Mouse (Mus musculus) bone marrow macrophage, adult 2 months (primary cell): Measurements from ENCODE around the gene Impdh1. TPM values are rescaled to one million over a fixed set of nuclear protein-coding genes. Genes with fewer than 3 reads are reported as not detected.

Experiments
- H3K27ac ChIP-seq: 2 replicates; pipeline ENCODE4 v1.5.1; 2012; ENCODE audit warnings: low read depth, low read length; ENCODE audit not compliant: insufficient read depth
- H3K4me1 ChIP-seq: 2 replicates; pipeline ENCODE4 v1.6.1; 2012; ENCODE audit warnings: low read length; ENCODE audit not compliant: control insufficient read depth, insufficient read depth
- H3K4me3 ChIP-seq: 2 replicates; pipeline ENCODE4 v1.5.1; 2012; ENCODE audit warnings: mild to moderate bottlenecking, low read length, moderate library complexity; ENCODE audit not compliant: insufficient read depth
- CTCF ChIP-seq: IDR thresholded peaks from 2 replicates; pipeline ENCODE4 v1.5.1; 2012; ENCODE audit warnings: low read depth, mild to moderate bottlenecking, low read length, moderate library complexity
- POLR2A ChIP-seq: IDR thresholded peaks from 2 replicates; pipeline ENCODE4 v1.6.1; 2012; ENCODE audit warnings: mild to moderate bottlenecking, low read depth, low read length, borderline replicate concordance
- polyA plus RNA-seq: library from polyadenylated mRNA; stranded (reverse); fragments of >200 nt; gene quantifications from 2 replicates; pipeline ENCODE4 v1.2.4, GENCODE M21; 2012; ENCODE audit not compliant: missing spikeins, insufficient read depth, insufficient read length

Gene Impdh1
- polyA plus RNA-seq, 1 experiment = 35.0 TPM

DNA sequence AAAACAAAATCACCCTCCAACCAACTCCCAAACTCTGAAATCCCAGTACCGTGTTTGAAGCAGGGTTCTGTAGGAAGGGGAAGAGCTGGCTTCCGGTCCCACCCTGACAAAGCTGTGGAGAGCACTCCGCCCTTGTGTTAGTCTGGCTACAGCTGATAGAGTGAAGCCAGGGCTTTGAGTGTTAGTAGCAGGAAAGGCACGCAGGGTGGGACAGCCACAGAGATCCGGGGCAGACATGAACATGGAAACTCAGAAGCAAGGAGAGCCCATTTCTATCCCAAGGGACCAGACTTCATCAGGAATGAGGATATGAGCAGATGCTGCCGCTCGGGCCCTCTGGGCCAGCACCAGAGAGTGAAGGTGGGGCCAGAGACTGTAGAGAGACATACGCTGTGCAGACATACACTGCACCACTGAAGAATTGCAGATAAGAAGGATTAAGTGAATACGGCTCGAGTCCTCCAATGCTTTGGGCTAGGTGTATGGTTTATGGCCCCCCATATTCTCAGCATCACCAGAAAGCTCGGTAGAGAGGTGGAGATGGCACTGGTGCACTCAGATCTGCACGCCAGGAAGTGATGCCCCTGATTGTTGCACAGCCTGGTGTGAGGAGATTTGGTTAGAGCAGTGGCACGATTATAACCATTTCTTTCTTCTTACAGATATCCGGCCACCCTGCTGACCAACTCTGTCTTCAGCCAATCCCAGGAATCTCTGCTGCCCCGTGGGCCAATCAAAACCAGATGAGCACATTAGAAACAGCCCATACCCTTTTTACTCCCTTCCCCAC lies 22.0 kb downstream of the Impdh1 start:
- H3K4me1 ChIP-seq = peaks cover 3% of the 10 kb centered on the region; the same call in 1 of the 2 replicates
- H3K27ac ChIP-seq = no peak overlapping the region
- no peak overlapping the region for H3K4me3 ChIP-seq
- no peak for TF ChIP-seq CTCF
- TF ChIP-seq POLR2A = no peak

DNA sequence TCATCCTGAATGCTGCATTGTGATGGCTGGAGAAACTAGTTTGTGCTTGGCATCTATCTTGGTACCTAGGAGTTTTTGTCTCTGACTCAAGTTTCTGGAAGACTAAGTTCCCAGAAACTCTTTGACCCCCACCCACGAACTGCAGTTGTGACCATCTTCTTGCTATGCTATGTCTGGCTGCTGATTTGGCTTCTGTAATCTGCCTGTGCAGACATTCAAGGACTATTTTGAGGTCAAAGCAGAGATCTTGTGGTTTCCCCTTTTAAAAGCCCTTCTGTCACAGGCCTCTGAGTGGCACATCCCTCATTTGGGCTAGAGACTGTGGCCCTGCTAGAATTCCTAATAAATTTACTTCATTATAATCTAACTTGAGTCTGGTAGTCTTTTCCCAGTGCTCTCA lies 28.2 kb downstream of the Impdh1 start:
- H3K4me1 ChIP-seq = no peaks in the 10 kb centered on the region
- TF ChIP-seq CTCF (no peak), POLR2A (no peak)
- H3K4me3 ChIP-seq = no peak overlapping the region
- H3K27ac ChIP-seq = no peak overlapping the region

DNA sequence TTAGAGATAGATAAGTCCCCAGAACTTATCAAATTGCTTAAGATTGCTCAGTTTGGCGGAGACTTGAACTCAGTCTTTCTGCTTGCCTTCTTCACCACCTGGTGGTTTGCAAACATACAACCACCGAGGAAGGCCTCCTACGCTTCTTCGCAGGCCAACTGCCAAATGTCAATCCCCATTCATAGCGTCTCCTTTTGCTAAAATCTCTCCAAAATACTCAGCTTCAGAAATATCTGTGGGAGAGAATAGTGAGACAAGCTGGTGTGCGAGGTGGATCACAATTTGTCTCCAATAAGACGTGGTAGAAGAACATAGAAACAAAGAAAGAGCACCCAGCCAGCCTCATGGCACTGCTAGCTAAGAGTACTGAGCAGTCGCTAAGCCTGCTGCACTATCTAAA lies 36.3 kb downstream of the Impdh1 start:
- H3K27ac ChIP-seq = no peak overlapping the region
- H3K4me1 ChIP-seq = no peaks in the 10 kb centered on the region
- TF ChIP-seq CTCF (no peak), POLR2A (no peak)
- no peak overlapping the region for H3K4me3 ChIP-seq

DNA sequence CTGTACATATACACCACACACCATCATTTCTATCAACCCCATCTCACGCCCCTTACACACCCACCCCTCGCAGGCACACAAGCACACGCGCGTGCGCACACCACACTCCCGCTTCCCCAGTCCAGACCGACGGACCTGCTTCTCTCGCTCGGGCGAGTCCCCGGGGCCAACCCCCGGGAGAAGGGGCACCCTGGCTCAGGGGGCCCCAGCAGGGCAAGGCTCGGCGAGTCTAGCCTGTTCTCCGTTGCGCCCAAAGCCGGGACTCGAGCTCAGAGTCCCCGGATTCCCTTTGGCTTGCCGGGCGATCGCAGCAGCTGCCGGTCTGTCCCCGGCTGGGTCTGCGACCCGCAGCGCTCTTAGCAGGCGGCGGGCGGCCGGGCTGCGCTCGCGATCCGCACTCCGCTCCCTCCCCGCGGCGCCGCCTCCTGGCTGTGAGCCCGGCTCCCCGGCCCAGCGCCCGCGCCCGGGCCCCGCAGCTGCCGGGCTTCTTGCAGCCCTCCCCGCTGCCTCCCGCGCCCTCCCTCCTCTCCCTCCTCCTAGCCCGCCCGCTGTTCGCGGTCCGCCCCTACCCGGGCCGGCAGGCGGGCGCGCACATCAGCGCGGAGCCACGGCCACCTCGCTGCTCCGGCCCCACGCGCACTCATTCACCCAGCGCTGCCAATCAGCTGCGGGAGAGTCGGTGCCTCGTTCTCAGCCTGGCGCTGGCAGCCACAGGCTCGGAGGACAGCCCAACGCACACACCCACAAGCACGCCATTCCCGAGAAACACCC lies 37.1 kb downstream of the Impdh1 start, which contains the start of gene Prrt4:
Gene Prrt4, minus strand, starts transcription at position 697 of the 771 bp plus-strand sequence.
- H3K27ac ChIP-seq = no peak within 1 kb of the TSS
- TF ChIP-seq POLR2A (no peak), CTCF (no peak)
- H3K4me1 ChIP-seq = no peaks in the 10 kb centered on the region
- H3K4me3 ChIP-seq = peak within 1 kb of the TSS; percentile 46

DNA sequence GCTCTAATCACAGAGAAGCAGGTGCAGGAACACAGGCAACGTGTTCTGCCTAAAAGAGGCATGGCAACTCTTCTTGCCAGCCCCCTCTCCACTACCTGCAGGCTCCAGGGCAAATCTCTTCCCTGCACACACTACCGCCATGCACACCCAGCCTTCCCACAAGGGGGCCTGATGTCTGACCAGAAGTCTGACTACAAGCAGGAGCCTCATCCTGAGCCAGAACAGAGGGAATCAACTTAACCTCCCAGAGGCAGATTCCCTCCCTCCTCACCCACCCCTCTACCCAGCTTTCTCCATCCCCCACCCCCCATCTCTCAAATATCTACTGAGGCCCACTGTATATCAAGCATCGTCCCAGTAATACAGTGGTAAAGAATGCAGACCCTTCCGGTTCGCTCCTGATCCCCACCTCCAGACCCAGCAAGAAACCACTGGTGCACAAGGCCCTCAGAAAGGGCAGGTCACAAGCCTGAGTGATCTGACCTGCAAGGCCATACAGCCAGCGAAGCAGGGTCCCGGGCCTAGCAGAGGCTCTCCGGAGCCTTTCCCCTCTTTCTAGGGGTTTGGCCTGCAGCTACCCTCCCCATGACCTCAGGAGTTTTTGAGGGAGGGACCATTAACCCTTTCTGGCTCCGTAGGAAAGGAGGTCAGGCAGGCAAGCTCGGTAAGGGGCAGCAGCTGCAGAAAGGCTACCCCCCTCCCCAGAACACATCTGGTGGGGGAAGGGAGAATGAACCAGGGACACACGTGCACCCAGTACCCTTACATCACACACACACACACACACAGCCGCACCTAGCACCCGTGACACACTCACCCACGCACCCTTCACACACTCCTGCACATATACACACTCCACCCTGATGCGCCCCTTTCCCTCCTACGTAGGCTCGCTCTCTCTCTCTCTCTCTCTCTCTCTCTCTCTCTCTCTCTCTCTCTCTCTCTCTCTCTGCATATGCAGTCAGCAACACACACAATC lies 38.0 kb downstream of the Impdh1 start:
- Histone ChIP-seq H3K27ac (no peak overlapping the region), H3K4me3 (peak overlapping the region; percentile 46; the same call in 1 of the 2 replicates), H3K4me1 (no peaks in the 10 kb centered on the region)
- TF ChIP-seq CTCF (no peak), POLR2A (no peak)

DNA sequence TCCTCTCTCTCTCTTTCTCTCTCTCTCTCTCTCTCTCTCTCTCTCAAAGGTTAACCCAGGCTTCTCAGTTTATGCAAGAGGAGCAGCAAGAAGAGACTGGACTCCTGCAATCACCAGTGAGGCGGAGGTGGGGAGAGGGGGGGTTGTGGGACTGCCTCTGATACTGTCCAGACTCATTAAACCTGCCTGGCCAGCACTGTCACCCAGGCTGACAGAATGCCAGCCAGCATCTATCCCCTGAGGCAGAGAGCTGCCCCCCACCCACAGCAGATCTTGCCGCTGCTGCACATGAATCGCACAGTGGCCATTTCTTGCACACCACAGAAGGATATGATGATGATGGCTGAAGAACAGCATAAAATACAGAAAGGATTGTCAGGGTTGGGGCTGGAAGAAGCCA lies 41.1 kb downstream of the Impdh1 start:
- H3K4me1 ChIP-seq = no peaks in the 10 kb centered on the region
- TF ChIP-seq CTCF = no peak
- no peak for TF ChIP-seq POLR2A
- no peak overlapping the region for H3K4me3 ChIP-seq
- H3K27ac ChIP-seq = no peak overlapping the region

DNA sequence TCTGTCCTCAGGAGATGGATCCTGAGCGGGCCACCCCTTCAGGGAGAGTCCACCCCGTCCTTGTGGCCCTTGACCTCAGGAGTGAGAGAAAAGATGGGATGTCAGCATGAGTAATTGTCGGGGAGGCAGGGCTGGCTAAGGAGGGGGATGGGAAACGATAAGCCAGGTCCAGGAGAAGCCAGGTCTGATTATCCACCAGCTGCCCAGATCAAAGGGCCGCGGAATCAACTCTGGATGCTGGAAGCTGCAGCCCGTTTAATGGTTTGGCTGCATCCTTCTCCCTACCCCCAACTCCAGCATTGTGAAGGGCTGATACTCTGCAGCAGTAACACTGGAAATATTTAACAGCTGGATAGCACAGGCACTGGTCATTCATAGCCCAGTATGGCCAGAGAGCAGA lies 41.8 kb downstream of the Impdh1 start:
- TF ChIP-seq POLR2A = no peak
- no peak for TF ChIP-seq CTCF
- Histone ChIP-seq H3K27ac (no peak overlapping the region), H3K4me3 (no peak overlapping the region), H3K4me1 (no peaks in the 10 kb centered on the region)

DNA sequence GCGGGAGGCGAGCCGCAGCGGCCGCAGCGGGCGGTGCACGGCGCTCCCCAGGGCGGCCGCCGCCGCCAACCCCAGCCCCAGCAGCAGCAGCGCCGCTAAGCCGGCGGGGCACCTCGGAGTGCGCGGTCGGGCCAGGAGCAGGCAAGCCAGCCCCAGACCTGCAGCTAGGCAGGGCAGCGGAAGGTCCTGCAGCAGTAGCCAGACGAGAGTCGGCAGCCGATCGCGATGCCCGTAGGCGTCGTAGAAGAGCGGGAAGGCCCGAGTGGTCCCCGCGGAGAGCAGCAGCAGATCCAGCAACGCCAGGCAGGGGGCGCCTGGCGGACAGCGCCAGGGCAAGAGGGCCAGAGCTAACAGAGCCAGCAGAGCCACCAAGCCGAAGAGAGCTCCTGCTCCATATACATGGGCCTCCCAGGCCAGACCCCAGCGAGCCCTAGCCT lies 45.2 kb downstream of the Impdh1 start:
- H3K27ac ChIP-seq = no peak overlapping the region
- H3K4me3 ChIP-seq = peak overlapping the region; percentile 47
- TF ChIP-seq POLR2A (no peak), CTCF (peak; percentile 52)
- H3K4me1 ChIP-seq = no peaks in the 10 kb centered on the region
